Mouse (Mus musculus): Measurements from ENCODE around the gene Kazn.

Gene Kazn

GRCm38 (mm10) chr4:142238041-142238440 lies 1.2 kb downstream of the Kazn start:
- Histone ChIP-seq H3K4me3 (replicated peaks; ENCODE audit: low read length) (peak overlapping the region; percentile 94), H3K9me3 (ENCODE audit: low read length) (no peaks in the 10 kb centered on the region), H3K36me3 (ENCODE audit: insufficient read depth, low read length) (peaks cover 17% of the 10 kb centered on the region), H3K27me3 (ENCODE audit: insufficient read depth, low read length) (peaks cover 12% of the 10 kb centered on the region), H3K4me1 (replicated peaks; ENCODE audit: low read depth, low read length) (peaks cover 85% of the 10 kb centered on the region)
- no peak for TF ChIP-seq POU5F1 (IDR thresholded peaks at IDR 0.05; ENCODE audit: borderline replicate concordance, low read length)
- no peak for TF ChIP-seq NANOG (IDR thresholded peaks at IDR 0.05; ENCODE audit: borderline replicate concordance, low read length)
- TF ChIP-seq CTCF (conservative IDR thresholded peaks at IDR 0.05; ENCODE audit: low read length) = no peak

GRCm38 (mm10) chr4:142236681-142237080 lies 2.5 kb downstream of the Kazn start:
- peaks cover 85% of the 10 kb centered on the region for H3K4me1 ChIP-seq (replicated peaks; ENCODE audit: low read depth, low read length)
- peaks cover 12% of the 10 kb centered on the region for H3K27me3 ChIP-seq (ENCODE audit: insufficient read depth, low read length)
- TF ChIP-seq NANOG (IDR thresholded peaks at IDR 0.05; ENCODE audit: borderline replicate concordance, low read length) (no peak), CTCF (conservative IDR thresholded peaks at IDR 0.05; ENCODE audit: low read length) (no peak), POU5F1 (IDR thresholded peaks at IDR 0.05; ENCODE audit: borderline replicate concordance, low read length) (no peak)
- no peaks in the 10 kb centered on the region for H3K9me3 ChIP-seq (ENCODE audit: low read length)
- peaks cover 30% of the 10 kb centered on the region for H3K36me3 ChIP-seq (ENCODE audit: insufficient read depth, low read length)
- 0 out of 2 replicates have a peak overlapping the region, but pooled peaks have one; percentile 94 for H3K4me3 ChIP-seq (replicated peaks; ENCODE audit: low read length)

GRCm38 (mm10) chr4:142235426-142235825 lies 3.8 kb downstream of the Kazn start:
- H3K4me1 ChIP-seq (replicated peaks; ENCODE audit: low read depth, low read length) = peaks cover 86% of the 10 kb centered on the region
- TF ChIP-seq CTCF (conservative IDR thresholded peaks at IDR 0.05; ENCODE audit: low read length) = no peak
- no peak for TF ChIP-seq POU5F1 (IDR thresholded peaks at IDR 0.05; ENCODE audit: borderline replicate concordance, low read length)
- TF ChIP-seq NANOG (IDR thresholded peaks at IDR 0.05; ENCODE audit: borderline replicate concordance, low read length) = no peak
- H3K4me3 ChIP-seq (replicated peaks; ENCODE audit: low read length) = peak overlapping the region; percentile 56
- no peaks in the 10 kb centered on the region for H3K9me3 ChIP-seq (ENCODE audit: low read length)
- peaks cover 12% of the 10 kb centered on the region for H3K27me3 ChIP-seq (ENCODE audit: insufficient read depth, low read length)
- H3K36me3 ChIP-seq (ENCODE audit: insufficient read depth, low read length) = peaks cover 35% of the 10 kb centered on the region

GRCm38 (mm10) chr4:142234828-142235227 lies 4.4 kb downstream of the Kazn start:
- H3K9me3 ChIP-seq (ENCODE audit: low read length) = no peaks in the 10 kb centered on the region
- H3K4me3 ChIP-seq (replicated peaks; ENCODE audit: low read length) = peak overlapping the region; percentile 56
- TF ChIP-seq POU5F1 (IDR thresholded peaks at IDR 0.05; ENCODE audit: borderline replicate concordance, low read length) (peak; percentile 90), NANOG (IDR thresholded peaks at IDR 0.05; ENCODE audit: borderline replicate concordance, low read length) (peak; percentile 42), CTCF (conservative IDR thresholded peaks at IDR 0.05; ENCODE audit: low read length) (no peak)
- peaks cover 85% of the 10 kb centered on the region for H3K4me1 ChIP-seq (replicated peaks; ENCODE audit: low read depth, low read length)
- H3K27me3 ChIP-seq (ENCODE audit: insufficient read depth, low read length) = peaks cover 12% of the 10 kb centered on the region
- peaks cover 35% of the 10 kb centered on the region for H3K36me3 ChIP-seq (ENCODE audit: insufficient read depth, low read length)

DNA sequence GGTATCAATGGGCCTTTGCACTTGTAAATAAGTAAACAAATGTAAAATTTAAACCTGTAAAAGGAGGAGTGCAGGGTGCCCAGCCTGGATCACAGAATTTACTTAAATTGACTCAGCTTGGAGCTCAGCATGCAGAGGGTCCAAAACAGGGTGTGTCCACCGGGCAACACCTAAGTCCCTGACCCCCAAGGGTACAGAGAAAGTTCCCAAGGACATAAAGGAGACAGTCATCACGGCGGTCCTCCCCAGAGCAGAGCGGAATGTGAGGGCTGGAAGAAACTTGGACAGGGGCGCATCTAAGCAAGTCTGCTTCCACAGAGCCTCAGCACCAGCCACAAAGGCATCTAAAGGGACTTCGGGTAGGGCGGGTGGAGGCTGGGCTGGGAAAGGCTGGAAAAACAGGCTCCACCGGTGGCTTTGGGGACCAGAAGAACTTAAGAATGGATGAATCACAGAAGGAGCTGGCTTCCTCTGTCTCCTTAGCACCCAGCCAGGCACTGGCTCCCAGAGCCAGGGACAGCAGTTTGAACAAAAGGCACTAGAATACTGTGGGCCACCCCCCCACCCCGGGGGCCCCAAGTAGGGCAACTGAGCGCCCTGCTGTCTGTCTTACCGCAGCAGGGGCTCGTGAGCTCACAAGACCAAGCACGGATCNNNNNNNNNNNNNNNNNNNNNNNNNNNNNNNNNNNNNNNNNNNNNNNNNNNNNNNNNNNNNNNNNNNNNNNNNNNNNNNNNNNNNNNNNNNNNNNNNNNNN lies 10.2 kb downstream of the Kazn start:
- peaks cover 93% of the 10 kb centered on the region for H3K4me1 ChIP-seq (replicated peaks; ENCODE audit: low read depth, low read length)
- peak overlapping the region; percentile 50 for H3K4me3 ChIP-seq (replicated peaks; ENCODE audit: low read length)
- H3K36me3 ChIP-seq (ENCODE audit: insufficient read depth, low read length) = peaks cover 46% of the 10 kb centered on the region
- no peak for TF ChIP-seq POU5F1 (IDR thresholded peaks at IDR 0.05; ENCODE audit: borderline replicate concordance, low read length)
- no peaks in the 10 kb centered on the region for H3K9me3 ChIP-seq (ENCODE audit: low read length)
- no peaks in the 10 kb centered on the region for H3K27me3 ChIP-seq (ENCODE audit: insufficient read depth, low read length)

DNA sequence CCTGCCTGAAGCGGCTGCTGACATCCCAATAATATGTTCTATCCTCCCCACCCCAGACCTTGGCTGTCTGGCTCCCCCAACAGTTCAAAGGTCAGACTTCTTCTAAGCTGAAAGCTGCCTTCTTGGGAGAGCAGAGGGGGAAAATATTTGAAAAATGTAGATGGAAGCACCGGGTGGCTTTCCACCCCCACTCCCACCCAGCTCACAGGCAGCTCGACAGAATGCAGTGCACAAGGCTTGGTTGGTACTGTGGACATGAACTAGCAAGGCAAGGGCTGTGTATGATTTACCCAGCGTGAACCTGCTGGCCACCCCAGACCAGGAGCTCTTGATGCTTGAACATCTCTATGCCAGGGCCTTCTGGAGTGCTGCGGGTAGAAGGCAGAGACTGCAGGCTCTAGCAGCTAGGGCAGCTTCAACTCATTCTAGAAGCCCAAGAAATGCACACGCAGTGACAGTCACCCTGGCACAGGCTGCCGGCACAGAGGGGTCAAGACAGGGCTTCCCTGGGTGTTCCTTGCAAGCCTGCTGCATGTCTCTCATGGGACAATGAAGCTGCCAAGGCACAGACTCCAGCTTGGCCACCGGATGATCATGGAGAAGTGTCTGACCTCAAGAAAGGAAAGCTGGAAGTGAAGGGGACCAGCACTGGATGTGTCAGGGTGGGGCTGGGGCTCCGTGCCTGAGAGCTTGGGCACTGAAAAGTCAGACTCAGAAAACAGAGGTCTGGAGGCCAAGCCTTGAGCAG lies 15.1 kb downstream of the Kazn start:
- Histone ChIP-seq H3K4me1 (replicated peaks; ENCODE audit: low read depth, low read length) (peaks cover 97% of the 10 kb centered on the region), H3K4me3 (replicated peaks; ENCODE audit: low read length) (no peak overlapping the region), H3K27me3 (ENCODE audit: insufficient read depth, low read length) (no peaks in the 10 kb centered on the region), H3K9me3 (ENCODE audit: low read length) (no peaks in the 10 kb centered on the region), H3K36me3 (ENCODE audit: insufficient read depth, low read length) (peaks cover 43% of the 10 kb centered on the region)
- no peak for TF ChIP-seq NANOG (IDR thresholded peaks at IDR 0.05; ENCODE audit: borderline replicate concordance, low read length)
- TF ChIP-seq CTCF (conservative IDR thresholded peaks at IDR 0.05; ENCODE audit: low read length) = no peak
- no peak for TF ChIP-seq POU5F1 (IDR thresholded peaks at IDR 0.05; ENCODE audit: borderline replicate concordance, low read length)

DNA sequence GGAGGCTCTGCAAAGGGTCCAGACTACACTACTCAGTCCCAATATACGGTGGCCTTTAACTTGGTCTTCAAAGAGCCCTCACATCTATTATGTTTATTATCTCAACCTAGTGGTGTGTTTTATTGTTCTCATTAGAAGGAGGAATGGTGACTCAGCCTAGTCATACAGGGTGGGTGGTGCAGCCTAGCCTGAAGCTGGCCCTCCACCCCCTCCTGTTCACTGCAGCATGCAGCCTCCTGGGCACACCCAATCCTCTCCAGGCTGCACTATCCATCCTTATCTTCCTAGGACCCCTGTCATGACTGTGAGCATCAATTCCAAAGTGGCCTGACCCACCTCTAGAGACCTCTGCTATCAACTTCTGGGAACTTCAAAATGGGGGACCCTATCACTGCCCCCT lies 16.8 kb downstream of the Kazn start:
- Histone ChIP-seq H3K9me3 (ENCODE audit: low read length) (no peaks in the 10 kb centered on the region), H3K4me1 (replicated peaks; ENCODE audit: low read depth, low read length) (peaks cover 97% of the 10 kb centered on the region), H3K27me3 (ENCODE audit: insufficient read depth, low read length) (no peaks in the 10 kb centered on the region), H3K4me3 (replicated peaks; ENCODE audit: low read length) (no peak overlapping the region), H3K36me3 (ENCODE audit: insufficient read depth, low read length) (peaks cover 47% of the 10 kb centered on the region)
- TF ChIP-seq NANOG (IDR thresholded peaks at IDR 0.05; ENCODE audit: borderline replicate concordance, low read length) (no peak), CTCF (conservative IDR thresholded peaks at IDR 0.05; ENCODE audit: low read length) (no peak), POU5F1 (IDR thresholded peaks at IDR 0.05; ENCODE audit: borderline replicate concordance, low read length) (no peak)

GRCm38 (mm10) chr4:142221757-142222072 lies 17.5 kb downstream of the Kazn start:
- 0 out of 2 replicates have a peak overlapping the region, but pooled peaks have one; percentile 0 for H3K4me3 ChIP-seq (replicated peaks; ENCODE audit: low read length)
- peaks cover 45% of the 10 kb centered on the region for H3K36me3 ChIP-seq (ENCODE audit: insufficient read depth, low read length)
- H3K27me3 ChIP-seq (ENCODE audit: insufficient read depth, low read length) = no peaks in the 10 kb centered on the region
- no peaks in the 10 kb centered on the region for H3K9me3 ChIP-seq (ENCODE audit: low read length)
- peaks cover 98% of the 10 kb centered on the region for H3K4me1 ChIP-seq (replicated peaks; ENCODE audit: low read depth, low read length)
- no peak for TF ChIP-seq POU5F1 (IDR thresholded peaks at IDR 0.05; ENCODE audit: borderline replicate concordance, low read length)
- TF ChIP-seq CTCF (conservative IDR thresholded peaks at IDR 0.05; ENCODE audit: low read length) = no peak
- TF ChIP-seq NANOG (IDR thresholded peaks at IDR 0.05; ENCODE audit: borderline replicate concordance, low read length) = no peak

Data from E14TG2a.4 (cell line).